ENCODE assay signal across 27 mouse cellular contexts in genomic region chr14:10171761-10172160, GRCm38 (mm10).
A peak's percentile ranks its signal among the peaks of the same experiment; 100 is the strongest.
DNase-seq lines count a peak whose midpoint lies in the region; ATAC-seq and TF ChIP-seq lines count a peak whose summit lies in the region.
"Had no signal": no experiment of that assay in that cellular context is flagged by ENCODE, and none has a peak within 500 bp of the region (broad histone marks: within the 10 kb centered on the region; RNA-seq: fewer than 3 reads in every experiment).

No protein-coding gene starts in this region.

- no peak overlapping the region for H3K4me3 ChIP-seq in kidney, embryonic 14.5 days (ENCODE audit: low read length)
- no peak overlapping the region for H3K4me3 ChIP-seq in kidney, adult 2 months (ENCODE audit: insufficient read depth, low read depth, low read length)
- no peak overlapping the region for H3K4me3 ChIP-seq in hindbrain, embryonic 10.5 days
- H3K4me3 ChIP-seq: embryonic facial prominence, embryonic 12.5 days; limb, embryonic 12.5 days; liver, embryonic 15.5 days; midbrain, embryonic 10.5 days; myocyte; neural tube, embryonic 12.5 days had no signal

- peak; percentile 81; the same call in 1 of the 2 replicates for ATAC-seq in kidney, embryonic 14.5 days (ENCODE audit: low FRiP score, low TSS enrichment)
- ATAC-seq: forebrain, embryonic 14.5 days; hindbrain, embryonic 16.5 days had no signal

- H3K36me3 ChIP-seq in kidney, embryonic 14.5 days (ENCODE audit: control insufficient read depth, insufficient read depth, low read length), result no peaks in the 10 kb centered on the region
- H3K36me3 ChIP-seq in kidney, adult 2 months (ENCODE audit: control insufficient read depth, insufficient read depth, low read length), result no peaks in the 10 kb centered on the region
- no peaks in the 10 kb centered on the region for H3K36me3 ChIP-seq in hindbrain, embryonic 10.5 days
- H3K36me3 ChIP-seq: embryonic facial prominence, embryonic 12.5 days; limb, embryonic 12.5 days; liver, embryonic 15.5 days; midbrain, embryonic 10.5 days; neural tube, embryonic 12.5 days had no signal

- no peaks in the 10 kb centered on the region for H3K27me3 ChIP-seq in kidney, embryonic 14.5 days (ENCODE audit: control insufficient read depth, insufficient read depth, low read length)
- H3K27me3 ChIP-seq in kidney, adult 2 months (replicated peaks; ENCODE audit: control insufficient read depth, insufficient read depth, low read length), result no peaks in the 10 kb centered on the region
- no peaks in the 10 kb centered on the region for H3K27me3 ChIP-seq in hindbrain, embryonic 10.5 days (ENCODE audit: insufficient read depth, poor library complexity, severe bottlenecking)
- H3K27me3 ChIP-seq: CH12.LX; embryonic facial prominence, embryonic 12.5 days; limb, embryonic 12.5 days; liver, embryonic 15.5 days; neural tube, embryonic 12.5 days had no signal

- WGBS in kidney, embryonic 14.5 days, result 27% methylated on average over 2 of the region's 2 CpGs
- WGBS in kidney, adult 2 months, result 60% methylated on average over 2 of the region's 2 CpGs
- WGBS in hindbrain, embryonic 10.5 days, result 78% methylated on average over 2 of the region's 2 CpGs

- H3K4me1 ChIP-seq in kidney, embryonic 14.5 days (ENCODE audit: control insufficient read depth, insufficient read depth, low read length), result no peaks in the 10 kb centered on the region
- H3K4me1 ChIP-seq in kidney, adult 2 months (ENCODE audit: control insufficient read depth, insufficient read depth, low read length), result no peaks in the 10 kb centered on the region
- peaks cover 12% of the 10 kb centered on the region; the same call in 1 of the 2 replicates for H3K4me1 ChIP-seq in hindbrain, embryonic 10.5 days (replicated peaks)
- H3K4me1 ChIP-seq: embryonic facial prominence, embryonic 12.5 days; limb, embryonic 12.5 days; liver, embryonic 15.5 days; neural tube, embryonic 12.5 days had no signal

- DNase-seq in adrenal gland, adult (ENCODE audit: inconsistent age in 2 of 2, low spot score in 1 of 2), result peak; percentile 3 to 58
- DNase-seq in adrenal gland, postnatal 4 days (ENCODE audit: low spot score in 2 of 2), result no peak
- DNase-seq in kidney, postnatal 25 days, result no peak
- DNase-seq in kidney, postnatal 14 days, result peak; percentile 7
- no peak for DNase-seq in kidney, adult 2 months
- peak; percentile 20 for DNase-seq in mesoderm, embryonic 11.5 days (ENCODE audit: low read depth, low spot score)
- no peak for DNase-seq in hindbrain, embryonic 10.5 days (ENCODE audit: low spot score)
- DNase-seq: cerebellum, adult 8-10 months; cerebellum, postnatal 25 days; embryo, embryonic 11 days; gastrocnemius, postnatal 14 days; heart, postnatal 14 days; lung, embryonic 14.5 days; lung, postnatal 14 days; right cerebral cortex, postnatal 4 days; thymus, adult 2 months; thymus, postnatal 36 days had no signal

- H3K9me3 ChIP-seq in kidney, embryonic 14.5 days (ENCODE audit: control insufficient read depth, low read length), result no peaks in the 10 kb centered on the region
- no peaks in the 10 kb centered on the region for H3K9me3 ChIP-seq in hindbrain, embryonic 10.5 days
- H3K9me3 ChIP-seq: embryonic facial prominence, embryonic 12.5 days; limb, embryonic 12.5 days; liver, embryonic 15.5 days; midbrain, embryonic 10.5 days; neural tube, embryonic 12.5 days had no signal

- no peak overlapping the region for H3K9ac ChIP-seq in kidney, embryonic 14.5 days (ENCODE audit: low read depth, low read length)
- H3K9ac ChIP-seq: embryonic facial prominence, embryonic 12.5 days; limb, embryonic 12.5 days; liver, embryonic 15.5 days; lung, embryonic 14.5 days; neural tube, embryonic 12.5 days had no signal

- no peak for TF ChIP-seq CTCF in kidney, adult 2 months (conservative IDR thresholded peaks at IDR 0.05; ENCODE audit: insufficient read depth, insufficient read length, low read depth, low read length)

- TF ChIP-seq POLR2A in kidney, adult 2 months (IDR thresholded peaks at IDR 0.05; ENCODE audit: low read depth, low read length), result no peak

- H3K27ac ChIP-seq in kidney, embryonic 14.5 days (ENCODE audit: low read depth, low read length), result no peak overlapping the region
- no peak overlapping the region for H3K27ac ChIP-seq in kidney, adult 2 months (ENCODE audit: insufficient read depth, low read depth, low read length)
- no peak overlapping the region for H3K27ac ChIP-seq in hindbrain, embryonic 10.5 days
- H3K27ac ChIP-seq: embryonic facial prominence, embryonic 12.5 days; limb, embryonic 12.5 days; liver, embryonic 15.5 days; midbrain, embryonic 10.5 days; neural tube, embryonic 12.5 days had no signal

- H3K4me2 ChIP-seq in kidney, embryonic 14.5 days (replicated peaks; ENCODE audit: low read depth, low read length), result no peak overlapping the region
- H3K4me2 ChIP-seq: embryonic facial prominence, embryonic 12.5 days; limb, embryonic 12.5 days; liver, embryonic 15.5 days; lung, embryonic 14.5 days; neural tube, embryonic 12.5 days had no signal

Comparison
In these comparisons a context has a peak if more than half of its experiments do, and no peak if none do; other contexts are left out.
1. DNase-seq: peak in adrenal gland, adult (2 of 2), kidney, postnatal 14 days (single experiment) and mesoderm, embryonic 11.5 days (single experiment); none in adrenal gland, postnatal 4 days (0 of 2), kidney, postnatal 25 days (0 of 2), kidney, adult 2 months (single experiment) and hindbrain, embryonic 10.5 days (single experiment).